Mouse (Mus musculus) limb, embryonic 15.5 days (tissue): ENCODE measurements around the gene Serhl. TPM values are rescaled to one million over a fixed set of nuclear protein-coding genes. Genes with fewer than 3 reads are reported as not detected.

Experiments used
- polyA plus RNA-seq: library from polyadenylated mRNA; unstranded; fragments of >200 nt; fragmentation: Nextera tagmentation; extraction: Ambion mirVana; gene quantifications from 2 replicates; pipeline ENCODE4 v1.2.1, GENCODE M21; 2015

Gene Serhl
- polyA plus RNA-seq, 1 experiment from 2014 or later = 68.8 TPM

Other genes starting within 250 kb of the Serhl start
- 8.5 and 10.5 TPM in 2 replicates for gene Tcf20, start 101.6 kb upstream of the Serhl start, polyA plus RNA-seq
- 4.7 and 5.2 TPM in 2 replicates for gene Nfam1, start 56.2 kb upstream of the Serhl start, polyA plus RNA-seq
- 66.9 and 67.3 TPM in 2 replicates for gene Rrp7a, start 33.3 kb downstream of the Serhl start, polyA plus RNA-seq
- 134 and 137 TPM in 2 replicates for gene Poldip3, start 59.9 kb downstream of the Serhl start, polyA plus RNA-seq
- gene Cyb5r3, start 83.1 kb downstream of the Serhl start, polyA plus RNA-seq = 152 and 185 TPM in 2 replicates
- gene A4galt, start 162.3 kb downstream of the Serhl start, polyA plus RNA-seq = 5.7 and 8.3 TPM in 2 replicates